Mouse (Mus musculus) thymus, adult 2 months (tissue): ENCODE results near the gene Polr2f. TPM values are rescaled to one million over a fixed set of nuclear protein-coding genes. Genes with fewer than 3 reads are reported as not detected.

Source experiments
- DNase-seq: peaks from one replicate; pipeline ENCODE4 v3.0.0; 2021
- H3K27ac ChIP-seq: fragments of 200-500 bp; 2 replicates; pipeline ENCODE4 v1.5.1; 2012; ENCODE audit warnings: low read length, control low read depth; ENCODE audit not compliant: control insufficient read depth, insufficient read depth
- H3K27me3 ChIP-seq: fragments of 200-500 bp; 2 replicates; pipeline ENCODE4 v1.6.1; 2012; ENCODE audit warnings: mild to moderate bottlenecking, low read length, moderate library complexity, mixed read lengths; ENCODE audit not compliant: control insufficient read depth, insufficient read depth
- H3K36me3 ChIP-seq: fragments of 200-500 bp; 2 replicates; pipeline ENCODE4 v1.6.1; 2012; ENCODE audit warnings: mild to moderate bottlenecking, low read length, moderate library complexity; ENCODE audit not compliant: control insufficient read depth, insufficient read depth
- H3K4me1 ChIP-seq: fragments of 200-500 bp; replicated peaks from 2 replicates; pipeline ENCODE4 v1.6.1; 2012; ENCODE audit warnings: low read length; ENCODE audit not compliant: control insufficient read depth, insufficient read depth
- H3K4me3 ChIP-seq: fragments of 200-500 bp; 2 replicates; pipeline ENCODE4 v1.5.1; 2012; ENCODE audit warnings: mild to moderate bottlenecking, low read length, control low read depth, moderate library complexity; ENCODE audit not compliant: control insufficient read depth, insufficient read depth
- CTCF ChIP-seq: fragments of 200-500 bp; IDR thresholded peaks from 2 replicates; pipeline ENCODE4 v1.5.1; 2012; ENCODE audit warnings: mild to moderate bottlenecking, control low read depth, low read length, moderate library complexity, borderline replicate concordance; ENCODE audit not compliant: control insufficient read depth, poor library complexity, insufficient read depth; ENCODE audit errors: extremely low read depth
- POLR2A ChIP-seq: fragments of 200-500 bp; IDR thresholded peaks from 2 replicates; pipeline ENCODE4 v1.6.1; 2012; ENCODE audit warnings: mild to moderate bottlenecking, low read length, control low read depth, moderate library complexity; ENCODE audit not compliant: control insufficient read depth, poor library complexity, insufficient read depth; ENCODE audit errors: extremely low read depth
- WGBS: fragments of 180-500 bp; shearing (Covaris S2); methylation state at CpG from one replicate; pipeline ENCODE4 v1.1.7; 2018; 5-methylcytosine and 5-hydroxymethylcytosine counted together
- polyA plus RNA-seq: library from polyadenylated mRNA; depleted of rRNA; stranded (reverse); fragments of >200 nt; gene quantifications from 2 replicates; pipeline ENCODE4 v1.2.3, GENCODE M21; 2012

Polr2f gene
- polyA plus RNA-seq, 1 experiment, result 38.0 TPM

GRCm38 (mm10) chr15:79187819-79188218 lies 47.0 kb downstream of the Polr2f start:
- Histone ChIP-seq H3K4me3 (no peak overlapping the region), H3K27ac (no peak overlapping the region), H3K4me1 (no peaks in the 10 kb centered on the region), H3K36me3 (no peaks in the 10 kb centered on the region), H3K27me3 (no peaks in the 10 kb centered on the region)
- no peak for DNase-seq
- TF ChIP-seq POLR2A (no peak), CTCF (no peak)
- WGBS, result 93% methylated on average over 8 of the region's 8 CpGs

DNA sequence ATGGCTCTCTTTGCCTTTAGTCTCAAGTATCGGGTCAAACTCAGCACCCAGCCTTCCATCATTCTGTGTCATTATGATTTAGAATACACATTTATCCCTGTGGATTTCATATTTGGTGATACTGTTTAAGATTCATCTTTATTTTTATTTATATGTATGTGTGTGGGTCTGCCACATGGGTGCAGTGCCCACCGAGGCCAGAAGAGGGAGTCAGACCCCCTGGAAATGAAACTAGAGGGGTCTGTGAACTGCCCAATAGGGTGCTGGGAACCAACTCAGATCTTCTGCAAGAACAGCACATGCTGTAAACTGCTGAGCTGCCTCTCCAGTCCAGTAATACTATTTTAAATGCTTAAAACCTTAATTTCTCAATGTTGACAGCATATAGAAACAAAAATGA lies 50.6 kb downstream of the Polr2f start:
- no peaks in the 10 kb centered on the region for H3K4me1 ChIP-seq
- no peaks in the 10 kb centered on the region for H3K27me3 ChIP-seq
- TF ChIP-seq POLR2A, result no peak
- TF ChIP-seq CTCF, result no peak
- H3K27ac ChIP-seq, result no peak overlapping the region
- H3K36me3 ChIP-seq, result no peaks in the 10 kb centered on the region
- DNase-seq, result no peak
- H3K4me3 ChIP-seq, result no peak overlapping the region
- 97% methylated on average over 2 of the region's 2 CpGs for WGBS

DNA sequence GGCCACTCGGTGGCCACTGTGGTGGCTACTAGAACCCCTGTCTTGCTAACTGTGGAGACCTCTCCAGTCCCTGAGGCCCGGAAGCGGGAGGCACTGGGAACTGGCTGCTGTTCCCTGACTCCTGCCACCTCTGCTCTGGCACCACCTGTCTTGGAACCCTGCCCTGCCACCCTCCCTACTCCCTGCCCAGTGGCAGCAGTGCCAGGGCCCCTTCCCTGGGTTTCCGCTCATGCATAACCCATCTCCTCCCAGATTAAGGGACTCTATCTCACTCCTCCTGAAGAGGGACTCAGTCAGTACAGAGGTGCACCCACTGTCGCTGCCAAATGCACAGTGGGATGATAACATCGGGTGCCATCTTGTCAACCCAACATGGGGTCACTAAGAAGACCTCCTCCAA lies 51.6 kb downstream of the Polr2f start:
- 95% methylated on average over 6 of the region's 6 CpGs for WGBS
- Histone ChIP-seq H3K36me3 (no peaks in the 10 kb centered on the region), H3K27ac (no peak overlapping the region), H3K4me1 (no peaks in the 10 kb centered on the region), H3K4me3 (no peak overlapping the region), H3K27me3 (no peaks in the 10 kb centered on the region)
- no peak for DNase-seq
- no peak for TF ChIP-seq POLR2A

GRCm38 (mm10) chr15:79192885-79193845 lies 52.4 kb downstream of the Polr2f start:
- TF ChIP-seq POLR2A (no peak), CTCF (no peak)
- Histone ChIP-seq H3K4me3 (no peak overlapping the region), H3K27ac (no peak overlapping the region), H3K27me3 (no peaks in the 10 kb centered on the region), H3K36me3 (no peaks in the 10 kb centered on the region), H3K4me1 (no peaks in the 10 kb centered on the region)
- no peak for DNase-seq
- WGBS, result 81% methylated on average over 27 of the region's 27 CpGs

DNA sequence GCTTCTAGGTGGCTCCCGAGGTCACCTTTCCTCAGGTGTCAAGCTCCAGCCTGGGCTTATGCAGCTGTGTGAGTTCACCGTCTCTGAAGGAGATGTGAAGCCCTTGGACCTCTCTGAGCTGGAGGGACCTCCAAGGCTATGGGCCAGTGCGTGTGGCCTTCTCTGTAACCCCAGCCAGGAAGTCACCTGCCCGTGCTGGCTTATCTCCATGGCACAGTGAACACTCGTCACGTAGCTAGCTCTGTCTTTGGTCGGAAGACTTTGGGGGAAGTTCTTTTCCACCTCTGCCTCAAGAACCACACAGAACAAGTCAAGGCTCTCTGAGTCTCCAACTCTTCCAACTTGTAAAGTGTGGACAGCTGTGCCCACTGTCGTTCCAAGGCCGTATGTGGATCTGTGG lies 53.2 kb downstream of the Polr2f start:
- Histone ChIP-seq H3K4me3 (no peak overlapping the region), H3K36me3 (no peaks in the 10 kb centered on the region), H3K4me1 (no peaks in the 10 kb centered on the region), H3K27me3 (no peaks in the 10 kb centered on the region), H3K27ac (no peak overlapping the region)
- DNase-seq, result no peak
- WGBS, result 26% methylated on average over 9 of the region's 9 CpGs
- TF ChIP-seq CTCF (no peak), POLR2A (no peak)

DNA sequence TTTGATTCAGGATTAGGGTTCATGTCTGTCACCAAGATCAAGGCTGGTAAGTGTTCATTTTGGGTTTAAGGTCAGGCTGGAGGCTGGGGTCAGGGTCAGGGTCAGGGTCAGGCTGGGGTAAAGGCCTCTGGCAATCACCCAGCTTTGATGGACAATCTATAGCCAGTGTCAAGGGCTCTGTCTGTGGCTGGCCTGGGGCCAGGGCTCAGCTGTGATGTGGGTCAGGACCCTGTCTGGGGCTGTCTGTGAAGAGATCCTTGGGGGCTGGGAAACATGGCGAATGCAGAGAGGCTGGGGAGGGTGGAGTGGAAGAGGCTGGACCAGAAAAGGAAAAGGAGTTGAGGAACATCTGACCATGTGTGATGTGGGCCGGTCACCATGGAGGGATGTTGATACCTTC lies 54.1 kb downstream of the Polr2f start:
- no peak overlapping the region for H3K4me3 ChIP-seq
- 98% methylated on average over 2 of the region's 2 CpGs for whole genome bisulfite sequencing
- no peak overlapping the region for H3K27ac ChIP-seq
- H3K36me3 ChIP-seq, result no peaks in the 10 kb centered on the region
- no peak for DNase-seq
- no peaks in the 10 kb centered on the region for H3K4me1 ChIP-seq
- TF ChIP-seq POLR2A (no peak), CTCF (no peak)
- no peaks in the 10 kb centered on the region for H3K27me3 ChIP-seq

- Histone ChIP-seq H3K27ac (no peak overlapping the region), H3K36me3 (no peaks in the 10 kb centered on the region), H3K27me3 (no peaks in the 10 kb centered on the region), H3K4me3 (no peak overlapping the region), H3K4me1 (no peaks in the 10 kb centered on the region)
- TF ChIP-seq CTCF (no peak), POLR2A (no peak)
- WGBS, result 92% methylated on average over 8 of the region's 8 CpGs
- no peak for DNase-seq
Observed at GRCm38 (mm10) chr15:79195492-79195891, 54.7 kb downstream of the Polr2f start.
